Mouse (Mus musculus) C2C12 (cell line): ENCODE data around the gene Ppp1r26.

Source experiments
- CEBPB ChIP-seq: IDR thresholded peaks from one replicate; pipeline ENCODE4 v1.6.1; 2011; ENCODE audit warnings: low read depth, mild to moderate bottlenecking, control low read depth, moderate library complexity
- CTCF ChIP-seq: IDR thresholded peaks from one replicate; pipeline ENCODE4 v1.5.1; 2011; ENCODE audit not compliant: control insufficient read depth, insufficient read depth, insufficient read length
- USF1 ChIP-seq: IDR thresholded peaks from one replicate; pipeline ENCODE4 v1.6.1; 2011; ENCODE audit warnings: low read depth, mild to moderate bottlenecking, control low read depth, moderate library complexity

- TF ChIP-seq USF1 (no peak), CEBPB (no peak), CTCF (peak; percentile 84)
These were observed 26.7 kb upstream of the Ppp1r26 start for GRCm38 (mm10) chr2:28419898-28420297.
